Mouse (Mus musculus) leukemia stem cell, adult 10-12 weeks (primary cell): ENCODE measurements around the gene Olfr503. TPM values are rescaled to one million over a fixed set of nuclear protein-coding genes. Genes with fewer than 3 reads are reported as not detected.

ENCODE experiments used
- polyA plus RNA-seq: library from polyadenylated mRNA; stranded (reverse); fragments of >175 nt; gene quantifications from 2 replicates; pipeline ENCODE4 v1.2.3, GENCODE M21; 2012; ENCODE audit warnings: low replicate concordance

Olfr503 gene
- not detected in 2 replicates for polyA plus RNA-seq

DNA sequence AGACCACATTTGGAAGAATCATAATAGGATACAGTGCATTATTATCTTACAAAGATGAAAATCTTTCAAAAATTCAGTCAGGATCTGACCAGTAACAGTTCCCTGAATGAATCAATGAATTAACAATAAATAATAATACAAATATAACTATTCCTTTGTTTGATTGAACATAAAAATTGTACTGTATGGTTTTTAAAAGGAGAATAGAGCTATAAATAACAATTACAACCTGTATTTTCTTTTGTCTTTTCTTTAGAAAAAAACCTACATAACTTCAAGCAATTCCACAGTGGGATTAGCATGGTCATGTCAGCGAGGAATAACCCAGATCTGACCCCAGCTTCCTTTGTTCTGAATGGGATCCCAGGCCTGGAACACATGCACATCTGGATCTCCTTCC is at the start of gene Olfr503:
Olfr503 (plus strand) TSS at position 301 of the 400 bp plus-strand sequence.

DNA sequence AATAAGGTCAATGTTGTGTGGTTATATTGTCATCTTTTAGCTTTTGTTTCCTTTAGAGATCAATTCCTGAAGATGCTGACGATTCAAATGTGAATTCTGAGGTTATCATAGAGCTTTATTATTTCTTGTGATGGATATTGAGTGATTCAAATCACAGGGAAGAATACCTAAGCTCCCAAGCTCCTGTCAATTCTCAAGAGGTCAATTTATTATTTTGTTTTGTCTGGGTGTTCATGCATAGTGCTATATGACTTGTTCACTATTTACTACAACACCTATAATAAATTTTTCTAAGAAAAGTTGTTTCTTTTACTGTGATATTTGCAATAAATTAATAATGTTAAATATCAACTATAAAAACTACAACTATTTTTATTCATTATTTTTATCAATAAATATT is 19.4 kb upstream of the Olfr503 start, which contains the start of gene Olfr502:
Olfr502 (minus strand) TSS at position 101 of the 400 bp plus-strand sequence.

DNA sequence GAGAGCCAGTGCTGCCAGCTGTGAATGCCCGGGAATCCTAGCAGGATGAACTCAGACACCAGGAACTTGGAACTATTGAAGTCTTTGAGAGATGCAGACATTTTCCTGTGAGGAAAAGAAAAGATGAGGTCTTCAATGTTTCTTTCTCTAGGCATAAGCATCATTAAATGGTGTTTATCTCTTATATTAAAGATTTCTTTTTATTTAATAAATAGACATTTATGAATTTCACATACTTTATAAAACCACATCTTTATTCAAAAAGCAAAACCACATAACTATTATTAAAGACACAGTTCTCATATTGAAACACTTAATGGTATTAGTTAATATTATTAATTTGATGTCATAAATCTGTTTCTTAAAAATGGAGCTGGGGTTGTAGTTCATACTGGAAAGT is 21.4 kb downstream of the Olfr503 start, which contains the start of gene Olfr504:
Olfr504 (minus strand) TSS at position 101 of the 400 bp plus-strand sequence.

Other genes with a start within 250 kb of the Olfr503 start
- not detected in 2 replicates for gene Olfr491, start 231.1 kb upstream of the Olfr503 start, polyA plus RNA-seq
- not detected in 2 replicates for gene Olfr492, start 220.9 kb upstream of the Olfr503 start, polyA plus RNA-seq
- gene Olfr493, start 197.5 kb upstream of the Olfr503 start, polyA plus RNA-seq, result not detected in 2 replicates
- gene Olfr494, start 179.2 kb upstream of the Olfr503 start, polyA plus RNA-seq, result not detected in 2 replicates
- not detected in 2 replicates for gene Olfr495, start 151.4 kb upstream of the Olfr503 start, polyA plus RNA-seq
- gene Olfr497, start 124.1 kb upstream of the Olfr503 start, polyA plus RNA-seq, result not detected in 2 replicates
- not detected in 2 replicates for gene Olfr498, start 79.2 kb upstream of the Olfr503 start, polyA plus RNA-seq
- not detected in 2 replicates for gene Olfr502, start 19.5 kb upstream of the Olfr503 start, polyA plus RNA-seq
- gene Olfr504, start 21.3 kb downstream of the Olfr503 start, polyA plus RNA-seq, result not detected in 2 replicates
- not detected in 2 replicates for gene Olfr506, start 66.3 kb downstream of the Olfr503 start, polyA plus RNA-seq
- gene Olfr507, start 77.3 kb downstream of the Olfr503 start, polyA plus RNA-seq, result not detected in 2 replicates
- not detected in 2 replicates for gene Olfr508, start 85.5 kb downstream of the Olfr503 start, polyA plus RNA-seq
- gene Olfr509, start 107.4 kb downstream of the Olfr503 start, polyA plus RNA-seq, result not detected in 2 replicates
- gene Olfr510, start 121.9 kb downstream of the Olfr503 start, polyA plus RNA-seq, result not detected in 2 replicates
- gene Olfr512, start 168.8 kb downstream of the Olfr503 start, polyA plus RNA-seq, result not detected in 2 replicates
- gene Olfr513, start 206.4 kb downstream of the Olfr503 start, polyA plus RNA-seq, result not detected in 2 replicates